Mouse (Mus musculus): ENCODE results near the gene Klf13.

Klf13 gene

GRCm38 (mm10) chr7:63887034-63887551 is 51.6 kb downstream of the Klf13 start:
- no peak for DNase-seq (ENCODE audit: low read depth)

GRCm38 (mm10) chr7:63885025-63885424 is 53.7 kb downstream of the Klf13 start:
- DNase-seq (ENCODE audit: low read depth): no peak

DNA sequence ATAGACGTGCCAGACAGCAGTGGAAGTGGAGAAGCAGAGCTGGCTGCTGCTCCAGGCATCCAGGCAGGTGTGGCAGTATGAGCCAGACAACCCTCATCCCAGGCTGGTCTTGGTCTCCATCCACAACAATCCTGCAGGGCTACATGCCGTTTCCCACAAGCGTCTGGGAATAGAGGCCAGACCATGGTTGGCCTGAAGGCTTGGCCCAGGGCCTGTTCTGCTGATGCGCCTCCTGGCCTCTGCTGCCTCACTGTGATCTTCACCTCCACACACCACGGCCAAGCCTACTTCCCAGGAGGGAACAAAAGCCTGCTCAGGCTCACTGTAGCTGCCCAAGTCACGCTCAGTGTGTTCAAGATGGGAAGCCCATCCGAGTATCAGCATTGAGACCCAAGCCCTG is 56.0 kb downstream of the Klf13 start:
- DNase-seq (ENCODE audit: low read depth): no peak

- no peak for DNase-seq (ENCODE audit: low read depth)
These were observed 59.1 kb downstream of the Klf13 start for GRCm38 (mm10) chr7:63879583-63879982.

GRCm38 (mm10) chr7:63877610-63878009 is 61.1 kb downstream of the Klf13 start:
- DNase-seq (ENCODE audit: low read depth): no peak

- DNase-seq (ENCODE audit: low read depth): no peak
These were observed 62.1 kb downstream of the Klf13 start for GRCm38 (mm10) chr7:63876640-63877039.

GRCm38 (mm10) chr7:63875686-63876085 is 63.0 kb downstream of the Klf13 start:
- DNase-seq (ENCODE audit: low read depth): no peak

DNA sequence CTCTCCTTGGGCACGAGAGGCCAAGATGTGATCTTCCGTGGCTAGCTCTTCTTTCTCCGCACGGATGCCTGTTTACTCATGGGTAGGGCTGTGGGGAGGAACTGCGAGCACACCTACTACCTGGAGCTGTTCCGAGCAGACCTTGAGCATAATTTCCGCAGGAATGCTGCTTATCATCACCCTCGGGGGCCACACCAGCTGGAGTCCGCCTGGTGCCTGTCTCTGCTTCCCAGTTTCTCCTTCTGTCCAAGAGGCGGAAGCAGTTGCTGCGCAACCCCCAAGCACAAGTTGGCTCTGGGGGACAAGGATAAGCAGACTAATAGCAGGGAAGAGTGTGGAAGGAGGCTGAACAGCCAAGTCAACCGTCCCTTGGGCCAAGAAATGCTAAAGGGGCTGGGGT is 64.8 kb downstream of the Klf13 start:
- DNase-seq (ENCODE audit: low read depth): no peak

- no peak for DNase-seq (ENCODE audit: low read depth)
These were observed 67.0 kb downstream of the Klf13 start for GRCm38 (mm10) chr7:63871698-63872097.

- no peak for DNase-seq (ENCODE audit: low read depth)
These were observed 70.3 kb downstream of the Klf13 start for GRCm38 (mm10) chr7:63868356-63868918.

DNA sequence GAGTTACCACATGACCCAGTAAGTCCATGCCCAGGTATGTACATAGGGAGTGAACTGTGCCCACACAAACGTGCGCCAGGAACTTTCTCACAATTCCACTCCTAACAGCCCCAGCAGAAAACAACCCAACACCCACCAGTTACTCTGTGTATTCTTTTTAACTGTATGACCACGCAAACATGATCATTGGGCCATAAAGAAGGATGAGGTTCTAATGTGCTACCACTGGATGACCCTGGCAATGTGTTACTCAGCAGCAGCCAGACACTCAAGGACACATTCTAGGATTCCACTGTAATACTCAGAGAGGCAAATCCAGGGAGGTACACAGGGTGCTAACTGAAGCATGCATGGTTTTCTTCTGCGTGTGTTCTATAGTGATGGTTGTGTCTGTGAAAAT is 72.8 kb downstream of the Klf13 start:
- DNase-seq (ENCODE audit: low read depth): no peak

DNA sequence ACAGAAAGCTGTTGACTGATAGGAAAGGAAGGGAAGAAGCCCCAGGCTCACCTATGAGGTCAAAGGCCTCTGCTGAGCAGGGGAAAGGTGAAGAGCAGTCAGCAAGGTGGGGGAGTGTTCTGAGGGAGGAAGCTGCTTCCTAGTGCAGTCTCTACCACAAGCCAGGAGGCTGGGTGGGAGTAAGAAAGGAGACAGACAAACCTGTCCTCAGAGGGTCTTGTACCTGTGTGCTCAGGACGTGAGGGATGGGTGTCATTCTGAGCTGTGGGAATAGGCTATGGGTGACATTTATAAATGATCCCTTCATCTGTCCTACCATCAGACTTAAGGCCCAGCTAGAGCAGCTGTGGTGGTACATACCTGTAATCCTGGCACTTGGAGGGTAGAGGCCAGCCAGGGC is 75.7 kb downstream of the Klf13 start:
- DNase-seq (ENCODE audit: low read depth): no peak

GRCm38 (mm10) chr7:63861123-63861522 is 77.6 kb downstream of the Klf13 start:
- no peak for DNase-seq (ENCODE audit: low read depth)

- DNase-seq (ENCODE audit: low read depth): peak; percentile 93
These were observed 80.1 kb downstream of the Klf13 start for GRCm38 (mm10) chr7:63858571-63859152.

DNA sequence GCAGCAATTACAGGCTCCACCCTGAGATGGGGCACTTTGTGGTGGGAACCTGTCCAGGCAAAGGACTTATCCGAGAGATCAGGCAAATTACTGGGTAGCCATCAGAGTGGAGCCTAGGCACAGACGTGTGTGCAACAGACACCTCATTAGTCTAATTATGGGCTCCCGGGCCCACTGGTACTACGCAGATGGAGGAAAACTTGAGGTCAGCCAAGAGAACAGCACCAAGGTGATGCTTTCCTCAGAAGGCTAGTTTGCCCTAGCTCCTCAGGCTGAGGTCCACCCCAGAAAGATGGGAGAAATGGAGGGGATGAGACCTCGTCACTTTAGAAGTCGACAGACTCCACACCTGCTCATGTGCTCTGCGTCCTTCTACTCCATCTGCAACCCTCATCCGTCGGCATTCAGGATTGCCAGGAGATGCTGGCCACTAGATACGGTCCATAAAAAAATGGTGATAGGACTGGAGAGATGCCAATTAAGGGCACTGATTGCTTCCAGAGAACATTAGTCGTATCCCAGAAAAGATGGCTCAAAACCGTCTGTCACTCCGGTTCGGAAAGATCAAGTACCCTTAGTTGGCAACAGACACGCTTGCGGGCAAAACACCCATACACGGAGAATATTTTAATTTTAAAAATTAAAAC is 80.8 kb downstream of the Klf13 start:
- no peak for DNase-seq (ENCODE audit: low read depth)

- peak; percentile 83 for DNase-seq (ENCODE audit: low read depth)
These were observed 83.4 kb downstream of the Klf13 start for GRCm38 (mm10) chr7:63855283-63855682.

GRCm38 (mm10) chr7:63851841-63852533 is 86.7 kb downstream of the Klf13 start:
- no peak for DNase-seq (ENCODE audit: low read depth)
